Mouse (Mus musculus): ENCODE results near the gene Olfr159.
"Not testable (repeated sequence)": the region's sequence is repeated elsewhere in the genome, so short reads cannot be mapped to it uniquely, and the experiment has no call there.

Olfr159 gene

GRCm38 (mm10) chr4:43770909-43771308 is at the start of gene Olfr159:
Olfr159 (minus strand) TSS chr4:43771009.
- DNase-seq (ENCODE audit: low spot score in 2 of 2), result no peak

- DNase-seq (ENCODE audit: low spot score in 2 of 2), result no peak
Observed at GRCm38 (mm10) chr4:43798936-43799335, 28.1 kb upstream of the Olfr159 start.

GRCm38 (mm10) chr4:43795844-43796243 is 25.0 kb upstream of the Olfr159 start:
- not testable (repeated sequence) for DNase-seq (ENCODE audit: low spot score in 2 of 2)

- no peak for DNase-seq (ENCODE audit: low spot score in 2 of 2)
Observed at GRCm38 (mm10) chr4:43795296-43795695, 24.5 kb upstream of the Olfr159 start.

- DNase-seq (ENCODE audit: low spot score in 2 of 2), result no peak
Observed at GRCm38 (mm10) chr4:43772304-43772703, 1.5 kb upstream of the Olfr159 start.

- no peak for DNase-seq (ENCODE audit: low spot score in 2 of 2)
Observed at GRCm38 (mm10) chr4:43771626-43772025, 817 bp upstream of the Olfr159 start.

- DNase-seq (ENCODE audit: low spot score in 2 of 2), result no peak
Observed at GRCm38 (mm10) chr4:43769374-43769773, 1.4 kb downstream of the Olfr159 start.

- no peak for DNase-seq (ENCODE audit: low spot score in 2 of 2)
Observed at GRCm38 (mm10) chr4:43768341-43768740, 2.5 kb downstream of the Olfr159 start.

GRCm38 (mm10) chr4:43763410-43763809 is 7.4 kb downstream of the Olfr159 start:
- DNase-seq (ENCODE audit: low spot score in 2 of 2), result peak in 1 of 2 experiments; percentile 46

- no peak for DNase-seq (ENCODE audit: low spot score in 2 of 2)
Observed at GRCm38 (mm10) chr4:43761336-43761735, 9.5 kb downstream of the Olfr159 start.

GRCm38 (mm10) chr4:43760460-43760859 is 10.3 kb downstream of the Olfr159 start:
- peak in 1 of 2 experiments; percentile 22 for DNase-seq (ENCODE audit: low spot score in 2 of 2)

- DNase-seq (ENCODE audit: low spot score in 2 of 2), result peak in 1 of 2 experiments; percentile 8
Observed at GRCm38 (mm10) chr4:43759571-43760418, 11.0 kb downstream of the Olfr159 start.

- no peak for DNase-seq (ENCODE audit: low spot score in 2 of 2)
Observed at GRCm38 (mm10) chr4:43757213-43757612, 13.6 kb downstream of the Olfr159 start.

- DNase-seq (ENCODE audit: low spot score in 2 of 2), result no peak
Observed at GRCm38 (mm10) chr4:43745187-43745586, 25.6 kb downstream of the Olfr159 start.

GRCm38 (mm10) chr4:43743099-43743498 is 27.7 kb downstream of the Olfr159 start:
- DNase-seq (ENCODE audit: low spot score in 2 of 2), result no peak

GRCm38 (mm10) chr4:43742637-43743036 is 28.2 kb downstream of the Olfr159 start:
- DNase-seq (ENCODE audit: low spot score in 2 of 2), result no peak

GRCm38 (mm10) chr4:43741526-43741925 is 29.3 kb downstream of the Olfr159 start:
- no peak for DNase-seq (ENCODE audit: low spot score in 2 of 2)

GRCm38 (mm10) chr4:43738989-43739674 is 31.7 kb downstream of the Olfr159 start:
- no peak for DNase-seq (ENCODE audit: low spot score in 2 of 2)

- no peak for DNase-seq (ENCODE audit: low spot score in 2 of 2)
Observed at GRCm38 (mm10) chr4:43737144-43737543, 33.7 kb downstream of the Olfr159 start.

- DNase-seq (ENCODE audit: low spot score in 2 of 2), result no peak
Observed at GRCm38 (mm10) chr4:43733186-43733585, 37.6 kb downstream of the Olfr159 start.

- no peak for DNase-seq (ENCODE audit: low spot score in 2 of 2)
Observed at GRCm38 (mm10) chr4:43732171-43732570, 38.6 kb downstream of the Olfr159 start.

- no peak for DNase-seq (ENCODE audit: low spot score in 2 of 2)
Observed at GRCm38 (mm10) chr4:43730750-43731297, 40.0 kb downstream of the Olfr159 start.

All from frontal cortex, postnatal 10 days (tissue).